Mouse (Mus musculus) hematopoietic stem cell, adult 5-6 weeks (primary cell): ENCODE results near the gene Rnf4. TPM values are rescaled to one million over a fixed set of nuclear protein-coding genes. Genes with fewer than 3 reads are reported as not detected.

Experiments
- ATAC-seq, 2 experiments: fragments of 125-278 bp in 1 of 2; replicated peaks in 1 of 2; 2 replicates each; pipeline ENCODE4 v1.8.0; 2016 to 2017; ENCODE audit warnings: inconsistent platforms in 2 of 2, mild to moderate bottlenecking in 2 of 2, moderate number of reproducible peaks in 2 of 2, low read depth in 1 of 2, moderate TSS enrichment in 1 of 2; ENCODE audit not compliant: low FRiP score in 2 of 2, poor library complexity in 2 of 2, severe bottlenecking in 2 of 2, insufficient read depth in 1 of 2, low TSS enrichment in 1 of 2
- total RNA-seq: library from RNA; stranded (forward); fragments of 172-1452, 232-1000 nt; gene quantifications from 2 replicates; pipeline ENCODE4 v1.2.3, GENCODE M21; 2017

Gene Rnf4
- total RNA-seq, 1 experiment from 2014 or later: 161 TPM

DNA sequence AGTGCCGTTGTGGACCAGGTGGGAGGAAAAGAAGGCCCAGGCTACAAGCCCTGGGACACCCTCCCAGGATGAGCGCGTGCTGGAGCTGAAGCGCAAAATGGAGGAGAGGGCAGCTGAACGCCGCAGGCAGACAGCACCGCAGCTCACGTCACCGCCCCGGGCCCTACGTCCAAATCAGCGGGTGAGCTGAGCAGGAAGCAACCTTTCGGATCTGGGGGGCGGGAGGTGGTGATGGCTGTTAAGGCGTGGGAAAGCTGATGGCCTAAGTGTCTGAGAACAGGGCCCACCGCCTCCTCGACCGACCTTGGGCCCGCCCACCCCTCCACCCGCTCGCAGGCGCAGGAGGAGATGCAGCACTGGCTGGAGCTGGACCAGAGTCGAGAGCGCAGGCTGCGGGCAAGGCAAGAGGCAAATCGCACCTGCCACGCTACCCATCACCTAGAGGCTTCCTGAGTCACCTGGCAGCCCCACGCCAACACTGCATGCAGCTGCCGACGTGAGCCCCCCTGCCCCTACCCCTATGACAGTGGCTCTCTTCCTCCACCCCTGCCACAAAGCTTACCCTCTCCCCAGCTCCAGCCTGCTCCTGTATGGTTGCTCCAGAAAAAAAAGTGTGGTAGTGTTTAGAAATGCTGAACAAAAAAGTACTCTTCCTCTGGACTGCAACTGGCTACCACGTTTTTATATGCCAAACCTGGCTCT, 9.1 kb upstream of the Rnf4 start:
- ATAC-seq: no peak; a peak in 1 of 4 replicates

DNA sequence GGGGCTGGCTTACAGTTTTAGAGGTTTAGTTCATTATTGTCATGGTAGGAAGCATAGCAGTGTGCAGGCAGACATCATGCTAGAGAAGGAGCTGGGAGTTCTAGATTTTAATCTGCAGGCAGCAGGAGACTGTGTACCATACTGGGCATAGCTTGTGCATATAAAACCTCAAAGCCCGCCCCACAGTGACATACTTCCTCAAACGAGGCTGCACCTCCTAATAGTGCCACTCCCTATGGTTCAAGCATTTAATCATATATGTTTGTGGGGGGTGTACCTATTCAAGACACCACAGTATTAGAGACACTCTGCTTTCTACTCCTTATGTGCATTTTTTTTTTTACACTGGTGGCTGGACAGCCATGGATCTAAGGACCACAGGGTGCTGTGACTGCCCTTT, 6.0 kb upstream of the Rnf4 start:
- ATAC-seq: no peak

DNA sequence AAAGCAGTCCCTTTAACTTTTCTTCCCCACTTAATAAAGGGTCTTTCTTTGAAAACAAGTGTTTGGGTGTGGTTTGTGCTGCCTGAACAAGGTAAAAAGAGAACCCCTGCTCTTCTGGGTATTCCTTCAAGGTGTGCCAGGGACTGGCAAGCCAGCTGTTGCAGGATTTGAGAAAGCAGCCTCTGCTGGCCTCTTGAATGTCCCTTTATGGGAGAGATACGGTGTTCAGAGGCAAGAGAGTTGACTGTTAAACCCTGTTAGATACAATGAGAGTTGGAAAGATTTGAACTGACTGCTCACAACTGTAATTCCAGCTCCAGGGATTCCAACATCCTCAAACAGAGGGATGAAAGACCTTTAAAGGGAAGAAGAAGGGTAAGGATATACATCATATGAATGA, 2.0 kb upstream of the Rnf4 start:
- ATAC-seq: no peak

DNA sequence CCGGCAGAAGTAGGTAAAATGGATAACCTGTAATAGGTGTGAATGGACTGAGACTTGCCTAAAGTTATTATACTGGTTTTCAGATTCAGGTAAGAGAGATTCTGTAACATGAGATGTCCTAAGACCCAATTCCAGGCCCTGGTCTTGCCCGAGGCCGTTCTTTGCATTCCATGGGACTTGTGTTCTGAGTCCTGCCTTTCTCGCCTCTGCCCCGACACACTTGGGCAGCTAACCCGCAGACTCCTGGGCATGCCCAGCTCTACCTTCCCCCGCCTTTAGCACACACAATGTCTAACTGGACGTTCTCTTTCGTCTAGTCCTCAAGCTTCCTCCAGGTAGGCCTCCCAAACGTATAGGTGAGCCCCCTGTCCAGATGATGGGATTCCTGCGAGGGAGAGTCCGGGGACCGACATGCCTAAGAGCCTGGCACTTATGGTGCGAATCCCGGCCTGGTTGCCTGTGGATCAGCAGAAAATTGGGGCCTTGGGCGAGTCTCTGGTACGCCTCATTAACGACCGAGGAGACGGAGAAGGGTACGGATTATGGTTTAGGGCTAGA, 471 bp upstream of the Rnf4 start:
- peak in 1 of 2 experiments; percentile 9; a peak in 3 of 4 replicates for ATAC-seq

DNA sequence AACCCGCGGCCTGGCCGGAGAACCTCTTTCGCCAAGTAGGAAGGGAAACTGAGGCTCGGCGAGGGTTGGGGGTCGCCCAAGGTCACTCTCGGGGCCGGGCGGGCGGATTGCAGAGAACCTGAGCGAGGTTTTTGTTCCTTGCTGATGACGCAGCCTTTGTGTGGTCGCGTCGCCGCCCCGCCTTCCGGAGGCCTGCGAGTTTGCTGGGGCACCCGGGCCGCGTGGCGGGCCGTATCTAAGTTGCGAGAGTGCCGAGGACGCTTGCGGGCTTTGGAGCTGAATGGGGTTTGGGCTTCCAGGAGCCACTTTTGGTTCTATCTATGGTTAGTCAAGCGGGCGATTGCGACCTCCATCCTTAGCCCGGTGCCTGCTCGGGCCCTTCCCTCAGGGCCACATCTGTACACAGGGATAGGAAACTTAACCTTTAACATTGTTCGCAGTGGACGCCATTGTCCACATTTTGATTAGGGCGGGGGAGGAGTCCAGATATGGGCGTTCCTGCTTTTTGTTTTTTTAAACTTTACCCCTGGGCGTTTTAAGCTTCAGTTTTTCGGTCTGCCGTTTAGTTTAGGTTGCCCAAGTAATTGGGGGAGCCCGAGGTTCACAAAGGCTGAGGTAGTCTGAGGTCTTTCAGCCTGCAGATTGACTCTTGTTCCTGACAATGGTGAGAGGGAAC, 824 bp downstream of the Rnf4 start:
- peak; percentile 48 to 62 for ATAC-seq

DNA sequence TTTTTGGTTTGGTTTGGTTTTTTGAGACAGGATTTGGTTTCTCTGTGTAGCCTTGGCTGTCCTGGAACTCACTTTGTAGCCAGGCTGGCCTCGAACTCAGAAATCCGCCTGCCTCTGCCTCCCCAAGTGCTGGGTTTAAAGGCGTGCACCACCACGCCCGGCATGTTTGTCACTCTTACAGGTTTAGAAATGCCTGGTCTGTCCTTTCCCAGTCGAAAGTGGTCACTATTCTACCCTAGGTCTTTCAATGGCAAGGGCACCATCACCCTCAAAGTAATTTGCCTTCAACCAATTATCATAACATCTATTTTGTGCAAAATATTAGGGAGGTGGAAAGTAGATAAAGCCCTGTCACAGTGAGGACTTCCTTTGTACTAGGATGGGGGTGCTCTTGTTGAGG, 4.2 kb downstream of the Rnf4 start:
- ATAC-seq: no peak

DNA sequence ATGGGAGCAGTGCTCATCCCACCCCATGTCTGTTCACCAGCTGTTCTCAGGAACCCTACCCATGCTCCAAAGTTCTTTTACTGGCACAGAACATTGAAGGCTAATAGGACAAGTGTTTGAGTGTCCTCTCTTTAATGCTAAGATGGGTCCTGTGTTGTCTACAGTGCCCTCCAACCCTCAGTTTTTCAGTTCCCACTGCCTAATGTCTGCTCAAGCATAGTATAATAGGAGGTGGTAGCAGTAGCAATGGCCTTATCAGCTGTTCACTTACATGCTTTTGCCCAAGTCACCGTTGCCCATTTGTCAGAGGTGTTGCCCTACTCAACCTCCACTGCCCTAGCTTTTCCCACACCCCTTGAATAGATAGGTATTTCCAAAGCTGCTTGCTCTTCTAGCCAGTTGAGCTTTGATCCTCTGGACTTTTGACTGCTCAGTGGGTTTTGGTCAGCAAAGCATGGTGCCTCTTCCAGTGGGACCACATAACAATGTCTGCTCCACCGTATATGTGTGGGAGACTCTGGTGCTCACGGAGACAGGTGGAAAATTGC, 16.1 kb downstream of the Rnf4 start:
- no peak for ATAC-seq

DNA sequence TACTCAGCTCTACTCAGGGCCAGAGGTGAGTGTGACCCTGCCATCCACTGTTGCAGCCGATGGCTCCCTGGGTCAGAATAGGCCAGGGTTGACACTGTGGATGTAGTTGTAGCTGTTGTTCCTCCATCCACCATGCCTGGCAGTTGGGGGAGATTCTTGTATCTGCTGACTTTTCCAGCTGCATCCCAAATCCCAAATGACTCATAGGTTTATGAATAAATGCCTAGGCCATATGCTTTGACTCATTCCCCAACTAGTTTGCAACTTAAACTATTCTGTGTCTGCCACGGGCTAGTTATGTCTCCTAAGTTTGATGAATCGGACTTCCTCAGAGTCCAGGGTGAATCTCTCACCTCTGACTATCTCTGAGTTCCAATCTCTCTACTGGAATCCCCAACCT, 24.2 kb downstream of the Rnf4 start:
- no peak for ATAC-seq

DNA sequence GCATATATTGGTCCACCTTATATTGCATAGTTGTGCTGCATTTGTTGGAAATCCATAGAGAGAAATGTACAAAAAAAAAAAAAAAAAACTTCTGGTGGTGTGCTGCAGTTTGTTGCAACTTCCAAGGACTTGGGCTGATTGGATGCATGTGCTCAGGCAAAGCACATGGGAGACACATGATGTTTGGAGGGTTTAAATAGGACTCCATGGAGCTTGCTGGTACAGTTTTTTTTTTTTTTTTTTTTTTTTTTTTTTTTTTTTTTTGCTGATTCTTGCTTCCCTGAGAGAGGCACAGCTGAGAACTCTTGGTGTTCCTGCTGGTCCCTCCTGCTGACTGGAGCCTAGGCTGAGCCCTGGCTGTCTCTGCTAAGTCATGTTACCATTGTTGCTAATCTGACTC, 27.0 kb downstream of the Rnf4 start:
- ATAC-seq: no peak

DNA sequence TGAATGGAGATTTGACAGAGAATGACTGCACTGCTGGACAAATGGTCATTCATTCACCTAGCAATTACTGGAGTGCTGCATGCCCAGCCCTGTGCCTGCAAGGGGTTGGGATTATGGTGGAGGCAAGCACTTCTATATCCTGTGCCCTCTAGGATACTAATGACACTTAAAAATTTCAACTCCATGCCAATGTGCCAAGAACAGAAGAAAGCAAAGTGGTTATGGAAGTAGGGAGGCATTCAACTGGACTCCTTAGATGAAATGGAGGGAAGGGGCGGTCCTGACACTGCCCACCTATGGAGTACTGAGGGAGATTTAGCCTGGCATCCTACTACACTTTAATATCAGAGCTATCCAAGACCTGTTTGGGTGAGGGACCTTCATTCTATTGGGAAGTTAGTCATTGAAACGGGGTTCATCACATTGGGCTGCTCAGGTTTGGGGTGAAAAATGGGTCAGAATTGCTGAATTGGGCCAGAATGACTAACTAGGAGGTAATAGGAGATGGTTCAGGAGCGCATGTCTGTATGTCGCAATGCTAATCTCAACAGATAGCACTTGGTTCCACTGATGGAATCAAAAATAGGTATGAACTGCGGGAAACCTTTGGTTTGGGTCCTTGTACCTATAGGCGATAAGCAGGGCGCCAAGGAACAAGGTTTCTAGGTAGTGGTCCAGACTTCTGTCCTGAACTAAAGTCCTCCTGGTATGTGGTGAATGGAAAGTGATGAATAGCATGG, 32.6 kb downstream of the Rnf4 start:
- no peak for ATAC-seq

DNA sequence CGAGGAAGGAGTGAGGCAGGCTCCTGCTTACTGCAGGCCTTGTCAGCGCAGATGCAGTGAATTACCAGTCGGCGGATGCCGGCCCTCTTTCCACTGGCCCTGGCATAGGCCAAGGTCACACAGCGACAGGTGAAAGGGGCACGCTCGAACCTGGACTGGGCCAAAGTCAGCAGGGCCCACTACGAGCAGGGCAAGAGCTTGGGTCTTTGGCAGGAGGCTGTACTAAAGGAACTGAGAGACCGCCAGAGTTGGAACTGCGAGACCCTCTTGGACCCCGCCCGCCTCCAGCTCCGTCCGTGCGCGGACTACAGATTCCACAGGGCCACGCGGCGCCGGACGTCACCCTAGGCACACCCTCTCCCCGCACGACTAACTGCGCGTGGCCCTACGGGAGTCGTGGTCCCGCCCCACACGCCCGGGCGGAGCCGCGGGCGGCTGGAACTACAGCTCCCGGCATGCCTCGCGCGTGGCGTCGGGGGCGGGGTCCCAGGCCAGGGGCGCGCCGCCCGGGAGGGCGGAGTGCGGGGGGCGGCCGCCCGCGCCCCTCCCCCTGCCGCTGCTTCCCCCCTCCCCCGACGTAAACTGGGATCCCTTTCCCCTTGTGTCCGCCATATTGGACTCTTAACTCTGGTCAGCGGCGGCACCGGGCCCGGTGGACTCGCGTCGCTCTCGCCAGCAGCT, 33.4 kb downstream of the Rnf4 start, which contains the start of gene Fam193a:
Gene Fam193a (plus strand): TSS at position 593 of the 681 bp plus-strand sequence.
- ATAC-seq: peak; percentile 97 to 98

DNA sequence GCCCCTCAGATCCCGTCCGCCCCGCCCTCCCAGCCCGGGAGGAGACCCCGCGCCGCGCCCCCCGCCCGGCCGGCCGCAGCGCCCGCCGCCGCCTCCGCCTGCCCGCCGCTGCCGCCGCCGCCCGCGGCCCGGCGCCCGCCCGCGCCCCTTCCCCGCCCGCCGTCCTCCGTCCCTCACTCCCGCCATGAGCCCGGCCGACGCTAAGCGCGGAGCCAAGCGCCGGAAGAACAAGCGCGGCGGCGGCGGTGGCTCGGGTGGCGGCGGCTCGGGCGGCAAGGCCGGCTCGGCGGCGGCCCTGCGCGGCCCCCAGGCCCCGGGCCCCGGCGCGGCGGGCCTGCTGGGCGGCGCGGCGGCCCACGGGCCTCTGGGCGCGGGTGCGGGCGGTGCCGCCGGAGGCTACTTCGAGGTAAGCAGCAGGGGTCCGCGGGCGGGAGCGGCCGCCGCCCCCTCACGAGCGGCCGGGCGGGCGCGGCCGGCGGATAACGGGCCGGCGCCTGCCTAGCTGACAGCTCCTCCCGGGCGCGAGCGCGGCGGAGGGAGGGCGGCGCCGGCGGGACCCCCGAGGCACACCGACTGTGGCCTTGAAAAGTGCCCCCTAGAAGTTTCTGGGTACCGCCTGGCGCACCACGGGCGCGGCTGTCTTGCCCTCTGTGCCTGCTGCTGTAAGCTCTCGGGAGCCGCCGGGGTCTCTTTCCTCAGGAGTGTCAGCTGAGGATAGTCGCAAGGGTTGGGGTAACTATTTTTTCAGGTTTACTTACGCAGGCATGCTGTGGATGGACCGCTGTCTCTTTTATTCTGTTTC, 34.1 kb downstream of the Rnf4 start:
- no peak for ATAC-seq

DNA sequence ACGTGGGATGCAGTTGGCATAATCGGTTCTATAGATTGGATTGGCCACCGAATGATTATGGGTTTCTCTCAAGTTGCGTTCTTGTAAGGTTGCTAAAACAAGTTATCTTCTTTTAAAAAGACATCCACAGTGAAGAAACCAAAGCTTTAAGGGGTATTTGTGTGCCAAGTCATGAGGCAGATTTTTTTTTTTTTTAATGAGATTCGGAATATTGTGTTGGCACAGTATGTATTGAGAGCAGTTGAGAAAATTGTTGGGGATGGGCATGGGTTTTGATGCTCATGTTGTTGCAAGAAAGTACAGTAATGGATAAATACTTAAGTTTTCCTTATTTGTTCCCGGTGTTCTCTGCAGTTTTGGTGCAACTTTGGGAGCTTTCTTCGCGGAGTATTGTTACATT, 34.8 kb downstream of the Rnf4 start:
- no peak for ATAC-seq

DNA sequence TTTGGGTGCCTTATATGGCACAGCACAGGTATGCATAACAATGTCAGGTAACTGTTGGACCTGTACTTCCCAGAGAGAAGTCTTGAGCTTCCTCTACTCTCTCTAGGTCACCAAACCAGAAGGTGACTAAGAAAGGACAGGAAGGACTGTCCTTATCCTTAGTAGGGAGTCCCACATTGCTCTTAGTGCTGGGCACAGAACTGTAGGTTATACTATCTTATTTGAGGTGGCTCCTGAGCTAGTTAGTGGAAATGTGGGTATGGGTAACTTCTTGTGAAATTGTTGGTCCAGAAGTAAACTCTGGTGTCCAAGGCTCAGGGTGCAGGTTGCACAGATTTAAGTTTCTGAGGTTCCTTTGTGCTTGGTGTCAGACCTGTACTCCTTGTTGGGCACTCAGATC, 36.1 kb downstream of the Rnf4 start:
- ATAC-seq: no peak

DNA sequence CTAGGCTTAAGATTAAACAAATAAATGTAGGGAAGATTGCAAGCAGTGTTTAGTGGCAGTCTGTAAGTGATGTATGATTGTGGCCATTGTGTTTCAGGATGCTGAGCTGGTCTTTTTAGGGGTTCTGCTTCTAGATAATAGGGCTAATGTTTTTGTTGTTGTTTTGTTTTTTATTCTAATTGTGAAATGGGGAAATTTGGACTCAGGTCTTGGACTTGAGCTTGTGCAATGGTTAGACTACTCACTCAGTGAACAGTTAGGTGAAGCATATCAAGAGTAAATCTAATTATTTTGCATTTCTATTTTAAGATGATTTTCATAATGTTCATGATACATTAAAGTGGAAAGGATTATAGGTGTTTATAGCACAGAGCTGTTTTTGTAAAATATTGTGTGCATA, 36.5 kb downstream of the Rnf4 start:
- no peak for ATAC-seq

DNA sequence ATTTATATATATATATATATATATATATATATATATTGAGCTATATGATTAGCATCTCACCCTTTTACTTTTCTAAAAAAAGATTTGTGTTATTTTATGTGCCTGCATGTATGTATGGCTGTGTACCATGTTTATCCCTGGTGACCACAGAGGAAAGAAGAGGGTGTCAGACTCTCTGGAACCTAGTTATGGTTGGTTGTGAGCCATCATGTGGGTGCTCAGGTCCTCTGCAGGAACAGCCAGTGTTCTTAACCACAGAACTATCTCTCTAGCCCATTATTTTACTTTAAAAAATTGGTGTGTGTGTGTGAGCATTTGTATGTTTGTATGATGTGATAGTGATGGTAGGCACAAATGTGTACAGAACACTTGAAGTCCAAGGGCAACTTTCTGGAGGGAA, 42.7 kb downstream of the Rnf4 start:
- no peak for ATAC-seq

DNA sequence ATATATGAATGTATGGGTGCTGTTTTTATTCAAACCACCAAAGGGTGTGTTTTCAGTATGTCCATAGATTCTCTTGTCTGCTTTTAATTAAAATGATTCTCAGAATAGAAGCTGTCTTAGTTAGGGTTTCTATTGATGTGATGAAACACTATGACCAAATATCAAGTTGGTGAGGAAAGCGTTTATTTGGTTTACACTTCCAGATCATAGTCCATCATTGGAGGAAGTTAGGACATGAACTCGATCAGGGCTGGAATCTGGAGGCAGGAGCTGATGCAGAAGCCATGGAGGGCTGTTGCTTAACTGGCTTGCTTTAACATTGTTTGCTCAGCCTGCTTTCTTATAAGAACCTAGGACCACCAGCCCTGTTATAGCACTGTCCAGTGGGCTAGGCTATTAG, 45.6 kb downstream of the Rnf4 start:
- no peak for ATAC-seq
